Mouse (Mus musculus) layer of hippocampus, postnatal 14 days (tissue): ENCODE results near the gene Asic2. TPM values are rescaled to one million over a fixed set of nuclear protein-coding genes. Genes with fewer than 3 reads are reported as not detected.

ENCODE experiments used
- DNase-seq, 2 experiments: peaks; one replicate each; pipeline ENCODE4 v3.0.0; 2021 to 2022; ENCODE audit warnings: low spot score in 2 of 2, mixed read lengths in 1 of 2
- total RNA-seq, 2 experiments: library from RNA; stranded (reverse); gene quantifications; 2 replicates each; pipeline ENCODE4 v1.2.3; 2021

Gene Asic2
- total RNA-seq, 2 experiments from 2014 or later = 56.0 to 64.3 TPM

DNA sequence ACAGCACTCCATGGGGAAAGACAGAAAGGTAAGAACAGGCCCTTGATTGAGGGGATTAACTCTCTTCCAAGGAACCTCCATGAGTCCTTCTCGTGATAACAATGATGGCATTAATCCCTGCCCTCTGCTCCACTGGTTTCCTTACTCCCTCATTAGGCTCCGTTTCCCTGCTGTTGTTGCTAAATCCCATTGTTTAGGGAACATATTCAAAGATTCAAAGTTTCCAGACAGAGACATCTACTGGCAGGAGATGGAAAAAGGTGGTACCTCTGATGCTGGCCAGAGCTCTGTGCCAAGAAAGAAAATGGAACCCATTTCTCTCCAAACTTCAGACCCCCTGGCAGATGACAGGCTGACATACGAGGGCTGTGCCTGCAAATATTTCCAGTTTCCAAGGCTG lies 203.5 kb downstream of the Asic2 start:
- peak in 1 of 2 experiments; percentile 18 for DNase-seq

GRCm38 (mm10) chr11:81757221-81757620 lies 211.0 kb downstream of the Asic2 start:
- no peak for DNase-seq

- DNase-seq = no peak
Measured at GRCm38 (mm10) chr11:81750876-81751275, 217.4 kb downstream of the Asic2 start.

DNA sequence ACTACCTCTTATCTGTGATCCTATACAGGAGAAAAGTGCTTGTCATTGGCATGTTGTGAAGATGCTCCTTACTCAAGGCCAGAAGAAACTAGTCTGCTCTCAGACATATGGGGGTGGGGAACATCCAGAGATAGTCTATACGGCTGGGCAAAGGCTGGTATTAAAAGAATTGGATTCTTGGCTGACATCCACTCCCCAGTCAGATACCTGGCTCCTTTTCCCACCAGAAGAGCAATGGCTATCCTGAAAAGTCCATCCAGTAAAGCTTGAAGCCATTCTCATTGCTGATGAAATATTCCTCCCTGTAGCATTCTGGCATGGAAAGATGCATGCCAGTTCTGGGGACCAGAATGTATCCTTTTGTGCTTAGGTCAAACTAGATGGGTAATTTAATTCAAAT lies 218.2 kb downstream of the Asic2 start:
- no peak for DNase-seq

DNA sequence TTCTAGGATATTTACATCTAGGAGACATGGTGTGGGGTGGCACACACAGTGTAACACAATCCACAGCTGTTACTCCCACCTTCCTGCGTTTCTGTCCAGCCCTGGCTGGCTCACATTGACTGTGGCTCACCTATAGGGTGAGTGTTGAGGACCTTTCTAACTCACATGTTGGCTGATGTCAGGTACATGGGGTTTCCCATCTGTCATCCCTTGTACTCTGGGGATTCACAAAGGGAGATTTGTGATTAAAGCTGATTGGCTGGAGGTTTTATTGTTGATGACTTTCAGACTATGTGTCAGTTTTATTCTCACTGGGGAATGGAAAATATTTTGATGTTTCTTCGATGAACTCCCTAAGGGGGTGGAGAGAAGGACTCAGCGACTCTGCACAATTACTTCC lies 229.3 kb downstream of the Asic2 start:
- DNase-seq = no peak

DNA sequence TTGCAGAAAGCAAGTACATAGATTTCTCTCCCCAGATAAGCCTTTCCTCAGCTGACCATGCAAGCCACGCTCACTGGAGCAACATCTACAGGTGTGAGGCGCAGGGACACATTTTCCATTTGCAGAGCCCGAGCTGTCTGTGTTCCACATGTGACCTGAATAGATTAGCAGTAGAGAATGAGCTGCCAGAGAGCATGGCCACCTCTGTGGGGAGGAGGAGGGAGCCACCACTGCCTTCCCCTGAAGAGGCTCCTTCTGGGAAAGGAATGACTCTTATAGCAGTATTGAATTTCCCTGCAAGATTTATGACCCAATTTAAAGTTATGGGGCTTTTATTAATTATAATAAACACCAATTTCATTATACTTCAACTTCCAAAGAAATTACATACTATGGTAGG lies 230.5 kb downstream of the Asic2 start:
- no peak for DNase-seq

- no peak for DNase-seq
Measured at GRCm38 (mm10) chr11:81722071-81722470, 246.2 kb downstream of the Asic2 start.

DNA sequence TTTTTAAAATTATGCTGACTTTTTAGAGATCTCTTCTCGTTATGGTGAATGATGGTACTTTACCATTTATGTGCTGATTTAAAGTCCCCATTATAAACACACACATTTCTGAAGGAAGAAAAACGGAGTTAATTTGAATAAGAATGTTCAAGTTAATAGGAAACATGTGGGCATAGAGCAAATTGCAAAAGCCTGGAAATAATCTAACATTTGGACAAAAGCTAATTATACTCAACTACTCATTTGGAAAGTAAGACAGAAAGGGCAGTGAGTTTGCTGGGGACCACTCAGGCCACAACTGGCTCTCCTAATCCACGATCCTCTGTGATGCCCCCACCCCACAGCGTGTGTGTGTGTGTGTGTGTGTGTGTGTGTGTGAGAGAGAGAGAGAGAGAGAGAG lies 253.5 kb downstream of the Asic2 start:
- no peak for DNase-seq

GRCm38 (mm10) chr11:81706996-81707395 lies 261.3 kb downstream of the Asic2 start:
- DNase-seq = no peak

DNA sequence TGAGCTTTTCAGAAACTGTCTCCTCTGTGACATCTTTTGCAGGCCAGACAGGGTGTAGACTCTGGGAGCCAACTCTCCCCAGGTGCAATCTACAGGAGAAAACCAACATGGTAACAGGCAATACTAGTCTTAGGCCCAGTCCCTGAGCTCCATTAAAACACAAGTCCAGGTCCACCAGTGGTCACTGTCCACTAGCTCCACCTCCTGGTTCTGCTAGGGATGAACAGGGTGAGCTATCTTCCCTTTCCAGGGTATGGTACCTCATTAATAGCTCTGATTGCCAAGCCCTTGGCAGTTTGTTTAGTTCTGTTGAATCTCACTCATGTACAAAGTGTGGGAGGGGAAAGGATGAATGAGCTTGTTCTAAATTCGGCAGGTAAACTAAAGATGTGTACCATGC lies 270.2 kb downstream of the Asic2 start:
- DNase-seq = no peak

- DNase-seq = no peak
Measured at GRCm38 (mm10) chr11:81695501-81695900, 272.8 kb downstream of the Asic2 start.

- no peak for DNase-seq
Measured at GRCm38 (mm10) chr11:81680511-81680910, 287.7 kb downstream of the Asic2 start.

DNA sequence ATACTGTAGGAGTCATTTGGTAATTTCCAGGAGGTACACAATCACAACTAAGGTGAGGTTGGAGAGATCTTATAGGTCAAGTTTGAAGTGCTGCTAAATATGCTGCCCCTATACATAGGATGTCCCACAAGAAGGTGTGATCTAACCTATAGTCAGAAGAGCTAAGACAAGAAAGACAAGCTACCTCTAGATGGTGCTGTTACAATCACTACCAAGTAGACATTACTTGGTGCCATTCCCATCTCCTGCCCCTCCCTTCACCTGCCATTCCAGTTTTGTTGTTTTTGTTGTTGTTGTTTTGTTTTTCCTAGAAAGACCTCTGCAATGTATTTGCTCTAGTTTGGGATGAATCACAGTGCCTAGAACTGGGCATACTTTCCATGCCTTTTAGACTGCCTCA lies 296.5 kb downstream of the Asic2 start:
- no peak for DNase-seq

GRCm38 (mm10) chr11:81670436-81670835 lies 297.8 kb downstream of the Asic2 start:
- DNase-seq = no peak

DNA sequence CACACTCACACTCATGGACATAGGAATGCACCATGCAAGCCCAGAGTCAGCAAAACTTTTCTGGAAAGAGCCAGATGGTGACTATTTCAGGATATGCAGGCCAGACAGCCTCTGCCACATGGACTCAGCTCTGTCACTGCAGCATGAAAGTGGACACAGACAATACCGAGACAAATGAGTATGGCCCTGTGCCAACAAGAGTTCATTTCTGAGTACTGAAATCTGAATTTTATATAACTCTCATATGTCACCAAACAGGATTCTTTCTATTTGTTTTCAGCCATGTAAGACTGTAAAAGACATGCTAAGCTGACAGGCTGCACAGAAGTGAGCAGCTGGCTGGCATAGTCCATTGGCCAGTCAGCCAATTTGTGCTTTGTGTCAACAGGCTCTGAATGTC lies 309.4 kb downstream of the Asic2 start:
- no peak for DNase-seq

DNA sequence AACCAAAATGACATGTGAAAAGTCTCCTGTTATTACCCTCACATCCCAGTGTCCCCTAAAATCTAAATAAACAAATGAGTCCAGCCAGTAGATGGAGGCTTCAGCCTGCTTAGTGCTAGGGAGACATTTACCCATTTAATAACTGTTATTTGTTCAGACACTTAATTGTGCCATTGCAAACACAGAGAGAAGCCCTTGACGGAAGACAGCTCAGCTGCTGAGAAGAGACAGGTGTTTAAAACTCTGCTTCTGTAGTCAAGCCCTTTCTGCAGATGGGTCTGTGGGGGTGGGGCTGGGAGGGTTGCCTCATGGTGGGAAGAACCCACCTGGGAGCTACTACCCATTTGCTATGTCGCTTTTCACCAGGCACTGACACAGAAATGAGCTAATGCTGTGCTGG lies 311.1 kb downstream of the Asic2 start:
- no peak for DNase-seq

- no peak for DNase-seq
Measured at GRCm38 (mm10) chr11:81647828-81648227, 320.4 kb downstream of the Asic2 start.

GRCm38 (mm10) chr11:81645549-81645948 lies 322.7 kb downstream of the Asic2 start:
- DNase-seq = no peak

DNA sequence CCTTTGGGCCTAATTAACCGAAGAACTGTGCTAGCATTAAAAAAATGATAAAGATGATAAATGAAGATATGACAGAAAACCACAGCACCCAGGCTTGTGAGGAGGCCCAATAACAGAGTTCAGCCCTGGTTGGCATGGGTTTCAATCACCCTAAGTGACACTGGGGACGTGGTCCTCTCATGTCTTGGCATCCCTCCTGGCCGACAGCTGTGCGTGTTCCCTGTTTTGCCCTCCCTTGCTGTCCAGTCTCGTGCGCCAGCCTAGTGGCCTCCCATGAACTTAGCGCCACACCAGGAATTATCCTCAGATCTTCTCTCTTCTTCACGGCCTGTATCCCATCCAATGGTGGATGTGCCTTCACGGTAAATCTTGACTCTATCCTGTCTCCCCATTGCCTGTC lies 331.9 kb downstream of the Asic2 start:
- no peak for DNase-seq

GRCm38 (mm10) chr11:81634360-81635350 lies 333.6 kb downstream of the Asic2 start:
- DNase-seq = peak; percentile 52 to 69

- DNase-seq = no peak
Measured at GRCm38 (mm10) chr11:81625199-81625598, 343.1 kb downstream of the Asic2 start.

- no peak for DNase-seq
Measured at GRCm38 (mm10) chr11:81620516-81620915, 347.7 kb downstream of the Asic2 start.

DNA sequence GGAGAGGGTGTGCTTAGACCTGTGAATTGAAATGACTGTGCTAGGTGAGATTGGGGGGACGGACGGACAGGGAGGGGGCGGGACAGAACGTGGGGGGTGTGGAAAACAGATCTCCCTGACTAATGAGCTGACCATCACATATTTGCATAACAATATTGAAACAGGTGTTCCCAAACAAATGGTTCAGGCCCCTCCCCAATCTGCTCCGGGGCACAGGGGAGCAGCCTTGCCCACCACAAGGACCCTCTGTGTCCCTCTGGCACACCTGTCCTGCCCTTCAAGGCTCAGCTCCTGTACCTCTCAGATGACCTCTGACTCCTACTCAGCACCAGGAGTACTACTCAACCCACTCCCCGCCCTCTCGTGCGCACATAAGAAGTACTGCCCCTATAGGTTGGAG lies 351.8 kb downstream of the Asic2 start:
- DNase-seq = no peak
